Mouse (Mus musculus): ENCODE results near the gene Arf6. TPM values are rescaled to one million over a fixed set of nuclear protein-coding genes. Genes with fewer than 3 reads are reported as not detected.

Gene Arf6
- total RNA-seq (2021): 10 to 100 TPM; 56.8 to 58.9 TPM
- long read RNA-seq, experiment 1, transcript Arf6-201 (2 exons, 1,534 nt): major isoform, 44 of 51 reads
- long read RNA-seq, experiment 1, partial matches to known transcripts: 0 of 51 reads
- long read RNA-seq, experiment 1, other reads (novel, unspliced or antisense): 7 of 51 reads
- long read RNA-seq, experiment 2, transcript Arf6-201 (2 exons, 1,534 nt): major isoform, 38 of 43 reads
- long read RNA-seq, experiment 2, partial matches to known transcripts: 0 of 43 reads
- long read RNA-seq, experiment 2, other reads (novel, unspliced or antisense): 5 of 43 reads

DNA sequence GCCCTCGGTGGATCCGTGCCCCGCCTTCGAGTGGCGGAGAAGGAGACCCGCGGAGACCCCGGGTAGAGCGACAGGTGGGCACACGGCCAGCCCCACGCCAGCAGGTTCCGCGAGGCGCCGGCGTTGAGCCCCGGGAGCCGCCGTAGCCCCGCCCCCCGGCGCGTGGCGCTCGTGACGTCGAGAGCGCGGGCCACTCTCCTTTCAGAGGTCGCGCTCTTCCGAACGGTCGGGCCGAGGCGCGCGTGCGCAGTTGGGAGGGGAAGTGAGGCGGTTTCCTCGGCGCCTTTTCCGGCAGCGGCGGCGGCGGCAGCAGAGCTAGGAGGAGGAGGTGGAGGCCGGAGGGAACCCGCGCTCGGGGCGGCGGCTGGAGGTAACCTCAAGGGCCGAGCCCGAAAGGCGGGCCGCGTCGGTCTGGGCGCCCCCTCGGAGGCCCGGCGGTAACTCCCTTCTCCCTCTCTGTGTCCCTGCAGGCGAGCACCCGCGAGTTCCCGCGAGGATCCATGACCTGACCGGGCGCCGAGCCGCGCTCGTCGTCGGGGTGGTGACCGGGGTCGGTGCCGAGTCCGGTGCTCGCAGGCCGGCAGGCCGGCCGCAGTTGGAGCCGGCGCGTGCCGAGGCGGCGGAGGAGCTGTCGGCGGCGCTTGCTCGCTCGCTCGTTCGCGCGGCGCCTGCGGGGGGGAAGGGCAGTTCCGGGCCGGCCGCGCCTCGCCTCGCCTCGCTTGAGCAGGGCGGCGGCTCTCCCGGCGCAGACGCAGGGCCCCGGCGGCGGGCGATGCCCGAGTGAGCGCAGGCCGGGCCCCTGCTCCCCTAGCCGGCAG is at the start of gene Arf6, which contains the start of gene Gm9887:
Gene Arf6 (plus strand): TSS at position 297 of the 818 bp plus-strand sequence.
Gene Gm9887 (minus strand): TSS at position 605 of the 818 bp plus-strand sequence.
- peak; percentile 99 for DNase-seq (ENCODE audit: extremely low spot score in 1 of 2, low spot score in 2 of 2)
- intact Hi-C loops (cut with DNase I): loop anchor here (1.0 to 5.0 kb wide), 4 partner anchors 85 to 211 kb away; partner anchors contain the start of gene Vcpkmt
- Histone ChIP-seq H3K4me3 (peak within 1 kb of the TSS; percentile 100), H3K27ac (peak within 1 kb of the TSS; percentile 96)
- no peak for TF ChIP-seq CTCF (IDR thresholded peaks at IDR 0.05)

DNA sequence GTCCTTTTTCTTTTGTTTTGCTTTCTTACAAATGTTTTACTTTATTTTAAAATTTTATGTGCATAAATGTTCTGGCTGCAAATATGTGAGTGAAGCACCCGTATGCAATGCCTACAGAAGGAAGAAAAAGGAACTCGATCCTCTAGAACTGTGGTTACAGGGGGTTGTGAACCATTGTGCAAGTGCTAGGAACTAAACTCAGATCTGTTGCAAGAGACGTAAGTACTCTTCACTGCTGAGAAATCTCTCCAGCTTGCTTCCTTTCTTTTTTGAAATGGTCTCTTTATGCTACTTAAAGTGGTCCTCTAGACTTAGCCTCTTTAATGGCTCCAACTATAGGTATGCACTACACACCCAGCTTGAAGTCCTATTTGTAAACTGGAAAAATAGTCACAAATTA is 40.8 kb upstream of the Arf6 start:
- intact Hi-C loops (cut with DNase I): no loop called here
- TF ChIP-seq CTCF (IDR thresholded peaks at IDR 0.05): no peak
- no peak overlapping the region for H3K4me3 ChIP-seq
- DNase-seq (ENCODE audit: extremely low spot score in 1 of 2, low spot score in 2 of 2): no peak
- H3K27ac ChIP-seq: no peak overlapping the region

- no peak for TF ChIP-seq CTCF (IDR thresholded peaks at IDR 0.05)
- Histone ChIP-seq H3K27ac (no peak overlapping the region), H3K4me3 (no peak overlapping the region)
- intact Hi-C loops (cut with DNase I): no loop called here
- DNase-seq (ENCODE audit: extremely low spot score in 1 of 2, low spot score in 2 of 2): no peak
Measured at GRCm38 (mm10) chr12:69332147-69332546, 39.8 kb upstream of the Arf6 start.

DNA sequence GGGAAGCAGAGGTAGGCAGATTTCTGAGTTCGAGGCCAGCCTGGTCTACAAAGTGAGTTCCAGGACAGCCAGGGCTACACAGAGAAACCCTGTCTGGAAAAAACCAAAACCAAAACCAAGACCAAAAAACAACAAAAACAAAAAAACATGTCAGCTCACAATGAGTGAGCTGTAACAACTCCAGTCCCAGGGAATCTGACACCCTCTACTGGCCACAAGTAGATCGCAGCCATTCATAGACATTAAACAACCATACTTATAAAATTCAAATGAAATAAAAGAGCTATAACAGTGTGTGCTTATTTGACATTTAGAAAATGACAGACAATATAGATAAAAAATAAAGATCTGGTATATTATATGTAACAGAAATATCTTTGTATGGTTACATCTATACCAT is 38.4 kb upstream of the Arf6 start:
- no peak for DNase-seq (ENCODE audit: extremely low spot score in 1 of 2, low spot score in 2 of 2)
- TF ChIP-seq CTCF (IDR thresholded peaks at IDR 0.05): peak; percentile 62
- intact Hi-C loops (cut with DNase I): no loop called here

GRCm38 (mm10) chr12:69349928-69350327 is 22.0 kb upstream of the Arf6 start:
- intact Hi-C loops (cut with DNase I): loop anchor here (5.0 kb wide), 1 partner anchor 38 kb away; no protein-coding TSS in a partner anchor
- H3K4me3 ChIP-seq: no peak overlapping the region
- no peak for DNase-seq (ENCODE audit: extremely low spot score in 1 of 2, low spot score in 2 of 2)
- TF ChIP-seq CTCF (IDR thresholded peaks at IDR 0.05): no peak
- H3K27ac ChIP-seq: no peak overlapping the region

More for the DNA sequence above, 38.4 kb upstream of the Arf6 start:
- no peak overlapping the region for H3K27ac ChIP-seq
- no peak overlapping the region for H3K4me3 ChIP-seq

DNA sequence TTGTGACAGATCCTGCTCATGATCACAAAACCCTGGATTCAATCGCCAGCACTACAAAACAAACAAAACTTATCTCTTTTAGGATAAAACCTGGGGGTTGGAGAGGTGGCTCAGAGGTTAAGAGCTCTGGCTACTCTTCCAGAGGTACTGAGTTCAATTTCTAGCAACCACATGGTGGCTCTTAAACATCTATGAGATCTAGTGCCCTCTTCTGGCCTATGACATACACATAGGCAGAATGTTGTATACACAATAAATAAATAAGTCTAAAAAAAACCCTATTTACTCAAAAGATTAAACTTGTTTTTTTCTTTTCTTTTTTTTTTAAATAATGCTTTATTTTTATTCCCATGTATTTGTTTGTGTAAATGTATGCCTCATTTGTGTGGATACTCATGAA is 20.3 kb upstream of the Arf6 start:
- Histone ChIP-seq H3K27ac (no peak overlapping the region), H3K4me3 (no peak overlapping the region)
- DNase-seq (ENCODE audit: extremely low spot score in 1 of 2, low spot score in 2 of 2): no peak
- peak; percentile 22; the same call in 1 of the 2 replicates for TF ChIP-seq CTCF (IDR thresholded peaks at IDR 0.05)
- intact Hi-C loops (cut with DNase I): no loop called here

DNA sequence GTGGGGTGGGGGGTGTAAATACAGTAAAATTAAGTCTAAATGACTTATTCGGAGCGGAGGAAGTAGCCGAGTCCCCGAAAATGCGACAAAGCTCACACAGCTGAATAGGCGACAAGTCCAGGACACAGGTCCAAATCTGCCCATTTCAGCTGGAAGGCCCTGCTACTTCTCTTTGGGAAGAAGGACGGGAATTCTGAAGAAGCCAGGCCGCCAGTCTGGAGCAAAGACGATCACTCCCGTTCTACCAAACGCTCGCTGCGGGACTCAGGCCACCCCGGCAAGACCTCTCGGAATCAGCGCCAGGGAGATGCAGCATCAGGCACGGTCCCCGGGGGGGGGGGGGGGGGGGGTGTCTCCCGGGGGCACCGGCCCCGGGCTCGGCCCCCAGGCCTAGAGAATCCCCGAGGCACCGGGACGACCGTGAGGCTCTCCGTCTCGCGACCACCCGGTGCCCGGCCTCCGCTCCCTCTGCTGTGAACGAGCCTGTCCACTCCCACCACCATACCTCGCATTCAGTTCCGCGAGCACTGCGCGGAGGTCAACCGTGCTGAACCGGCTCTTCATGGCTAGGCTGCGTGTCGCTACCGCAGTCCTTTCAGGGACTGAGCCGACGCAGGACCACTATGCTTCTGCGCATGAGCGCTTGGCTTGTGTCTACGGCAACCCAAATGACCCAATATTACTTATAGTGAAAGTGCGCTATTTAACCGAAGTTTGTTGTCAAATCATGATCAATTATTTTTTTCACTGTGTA is 15.2 kb upstream of the Arf6 start, which contains the start of gene Nemf:
Gene Nemf (minus strand): TSS at position 620 of the 754 bp plus-strand sequence.
- peak within 1 kb of the TSS; percentile 81 for H3K4me3 ChIP-seq
- DNase-seq (ENCODE audit: extremely low spot score in 1 of 2, low spot score in 2 of 2): peak; percentile 85 to 86
- peak within 1 kb of the TSS; percentile 77 for H3K27ac ChIP-seq
- intact Hi-C loops (cut with DNase I): no loop called here
- TF ChIP-seq CTCF (IDR thresholded peaks at IDR 0.05): no peak

DNA sequence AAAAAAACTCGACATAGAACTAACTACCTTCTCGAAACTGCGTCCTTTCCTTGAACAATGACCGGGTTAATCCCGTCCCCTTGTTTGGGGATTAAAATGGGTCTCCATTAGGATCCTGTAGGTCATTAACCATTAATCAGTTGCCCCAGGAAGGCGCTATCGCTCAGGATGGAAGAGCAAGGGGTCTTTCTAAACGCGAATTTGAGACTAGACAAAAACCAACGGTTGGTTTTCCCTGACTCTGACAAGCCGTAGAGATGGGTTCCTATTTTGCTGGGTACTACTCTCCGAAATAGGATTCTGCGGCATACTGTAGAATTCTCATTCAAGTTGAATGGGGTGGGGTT is 14.7 kb upstream of the Arf6 start:
- H3K27ac ChIP-seq: peak overlapping the region; percentile 77; the same call in 1 of the 2 replicates
- no peak for TF ChIP-seq CTCF (IDR thresholded peaks at IDR 0.05)
- intact Hi-C loops (cut with DNase I): no loop called here

GRCm38 (mm10) chr12:69360655-69360996 is 11.3 kb upstream of the Arf6 start:
- DNase-seq (ENCODE audit: extremely low spot score in 1 of 2, low spot score in 2 of 2): peak; percentile 30 to 32
- H3K4me3 ChIP-seq: no peak overlapping the region
- peak; percentile 89 for TF ChIP-seq CTCF (IDR thresholded peaks at IDR 0.05)
- intact Hi-C loops (cut with DNase I): loop anchor here (2.0 kb wide), 1 partner anchor 322 kb away; no protein-coding TSS in a partner anchor
- no peak overlapping the region for H3K27ac ChIP-seq

More for the DNA sequence above, 14.7 kb upstream of the Arf6 start:
- peak overlapping the region; percentile 81 for H3K4me3 ChIP-seq
- DNase-seq (ENCODE audit: extremely low spot score in 1 of 2, low spot score in 2 of 2): peak in 1 of 2 experiments; percentile 18

DNA sequence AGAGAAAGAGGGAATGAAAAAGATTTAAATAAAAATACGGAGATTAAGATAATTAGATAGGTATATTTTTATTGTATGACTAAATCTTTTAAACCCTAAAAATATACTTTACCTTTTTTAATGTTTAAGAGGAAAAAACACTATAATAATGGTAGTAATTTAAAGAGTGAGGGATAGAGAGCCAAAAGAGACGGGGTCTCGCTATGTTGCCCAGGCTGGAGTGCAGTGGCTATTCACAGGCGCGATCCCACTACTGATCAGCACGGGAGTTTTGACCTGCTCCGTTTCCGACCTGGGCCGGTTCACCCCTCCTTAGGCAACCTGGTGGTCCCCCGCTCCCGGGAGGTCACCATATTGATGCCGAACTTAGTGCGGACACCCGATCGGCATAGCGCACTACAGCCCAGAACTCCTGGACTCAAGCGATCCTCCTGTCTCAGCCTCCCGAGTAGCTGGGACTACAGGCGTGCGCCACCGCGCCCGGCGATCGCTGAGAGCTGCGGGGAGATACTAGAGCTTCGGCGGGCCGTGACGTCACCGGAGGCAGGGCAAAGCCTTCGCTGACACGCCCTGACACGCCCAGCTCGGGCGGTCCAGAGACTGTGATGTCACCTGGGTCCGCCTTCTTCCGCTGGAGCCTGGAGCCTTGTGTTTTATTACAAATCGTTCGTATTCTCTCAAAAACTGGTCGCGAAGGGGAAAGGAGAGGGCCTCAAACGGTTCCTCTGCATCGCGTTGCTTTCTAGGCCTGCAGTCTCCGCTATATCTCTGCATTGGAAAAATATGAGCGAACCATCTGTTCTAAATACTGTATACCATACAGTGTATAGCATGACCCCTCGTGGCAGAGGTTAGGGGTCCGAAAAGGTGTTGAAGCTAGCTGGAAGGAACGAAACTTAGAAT is 10.7 kb upstream of the Arf6 start:
- peak; percentile 99 to 100 for DNase-seq (ENCODE audit: extremely low spot score in 1 of 2, low spot score in 2 of 2)
- intact Hi-C loops (cut with DNase I): loop anchor here (2.0 kb wide), 1 partner anchor 322 kb away; no protein-coding TSS in a partner anchor
- H3K4me3 ChIP-seq: peak overlapping the region; percentile 64
- peak overlapping the region; percentile 83 for H3K27ac ChIP-seq

Data from left cerebral cortex, adult 2 months (tissue).